Mouse (Mus musculus): ENCODE data around the gene Cenpc1.

Gene Cenpc1

GRCm38 (mm10) chr5:85992805-85993721 is 72.3 kb downstream of the Cenpc1 start:
- DNase-seq: no peak

- no peak for DNase-seq
These were observed 73.3 kb downstream of the Cenpc1 start for GRCm38 (mm10) chr5:85992055-85992454.

DNA sequence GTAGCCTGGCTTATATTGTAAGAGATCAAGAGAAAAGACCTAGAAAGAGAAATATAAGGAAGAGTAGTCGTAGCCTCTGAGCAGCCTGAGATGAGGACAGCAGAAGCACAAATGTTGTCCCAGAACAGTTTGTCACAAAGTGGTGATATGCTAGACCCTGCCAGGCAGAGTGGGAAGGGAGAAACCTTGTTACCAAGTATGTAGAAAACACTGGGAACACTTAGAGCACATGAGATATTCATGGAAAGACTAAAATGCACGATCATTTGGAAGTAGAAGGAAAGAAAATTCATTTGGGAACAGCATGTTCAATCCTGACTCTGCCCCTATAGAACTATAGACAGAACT is 77.9 kb downstream of the Cenpc1 start:
- DNase-seq: no peak

- DNase-seq: no peak
These were observed 78.5 kb downstream of the Cenpc1 start for GRCm38 (mm10) chr5:85986734-85987515.

GRCm38 (mm10) chr5:85977646-85978426 is 87.5 kb downstream of the Cenpc1 start:
- DNase-seq: no peak

DNA sequence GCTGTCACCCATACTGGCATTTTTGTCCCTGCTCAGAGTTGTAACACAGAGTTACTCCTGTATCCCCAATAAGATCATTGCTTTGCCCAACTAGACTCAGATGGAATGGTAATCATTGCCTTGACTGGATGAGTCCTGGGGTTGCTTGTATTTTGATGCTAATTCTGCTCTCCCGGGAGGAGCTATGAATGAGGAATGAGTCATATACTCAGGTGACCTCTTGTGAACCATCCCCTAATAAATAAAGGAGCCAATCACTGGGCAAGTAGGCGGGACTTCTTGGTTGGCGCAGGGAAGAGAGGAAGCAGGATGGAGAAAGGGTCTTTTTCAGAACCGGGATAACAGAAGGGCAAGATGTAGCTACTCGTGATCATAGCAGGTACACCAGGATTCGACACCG is 102.6 kb downstream of the Cenpc1 start:
- no peak for DNase-seq
